Mouse (Mus musculus): ENCODE data around the gene Prkca. TPM values are rescaled to one million over a fixed set of nuclear protein-coding genes. Genes with fewer than 3 reads are reported as not detected.

Prkca gene
- total RNA-seq, 2 experiments from 2014 or later: 166 to 177 TPM

DNA sequence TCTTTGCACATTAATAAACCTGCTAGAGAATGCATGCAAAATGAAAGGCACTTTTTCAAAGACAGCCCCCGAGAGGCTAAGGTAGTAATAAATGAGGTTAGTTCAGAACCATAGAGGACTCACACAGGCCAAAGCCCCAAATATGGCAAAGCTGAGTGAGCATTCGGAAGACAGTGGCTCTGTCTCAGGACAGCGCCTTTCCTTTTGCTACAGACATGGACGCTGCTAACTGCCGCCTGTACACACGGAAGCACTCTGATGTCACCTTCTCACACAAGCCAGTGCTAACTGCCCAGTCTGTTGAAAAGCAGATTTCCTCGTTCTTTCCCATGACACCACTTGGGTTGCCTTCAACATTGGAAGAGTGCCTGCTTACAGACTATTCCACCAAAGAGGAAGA lies 74.2 kb downstream of the Prkca start:
- DNase-seq (ENCODE audit: low spot score in 2 of 2): no peak
- intact Hi-C loops (cut with DNase I): no loop called here

DNA sequence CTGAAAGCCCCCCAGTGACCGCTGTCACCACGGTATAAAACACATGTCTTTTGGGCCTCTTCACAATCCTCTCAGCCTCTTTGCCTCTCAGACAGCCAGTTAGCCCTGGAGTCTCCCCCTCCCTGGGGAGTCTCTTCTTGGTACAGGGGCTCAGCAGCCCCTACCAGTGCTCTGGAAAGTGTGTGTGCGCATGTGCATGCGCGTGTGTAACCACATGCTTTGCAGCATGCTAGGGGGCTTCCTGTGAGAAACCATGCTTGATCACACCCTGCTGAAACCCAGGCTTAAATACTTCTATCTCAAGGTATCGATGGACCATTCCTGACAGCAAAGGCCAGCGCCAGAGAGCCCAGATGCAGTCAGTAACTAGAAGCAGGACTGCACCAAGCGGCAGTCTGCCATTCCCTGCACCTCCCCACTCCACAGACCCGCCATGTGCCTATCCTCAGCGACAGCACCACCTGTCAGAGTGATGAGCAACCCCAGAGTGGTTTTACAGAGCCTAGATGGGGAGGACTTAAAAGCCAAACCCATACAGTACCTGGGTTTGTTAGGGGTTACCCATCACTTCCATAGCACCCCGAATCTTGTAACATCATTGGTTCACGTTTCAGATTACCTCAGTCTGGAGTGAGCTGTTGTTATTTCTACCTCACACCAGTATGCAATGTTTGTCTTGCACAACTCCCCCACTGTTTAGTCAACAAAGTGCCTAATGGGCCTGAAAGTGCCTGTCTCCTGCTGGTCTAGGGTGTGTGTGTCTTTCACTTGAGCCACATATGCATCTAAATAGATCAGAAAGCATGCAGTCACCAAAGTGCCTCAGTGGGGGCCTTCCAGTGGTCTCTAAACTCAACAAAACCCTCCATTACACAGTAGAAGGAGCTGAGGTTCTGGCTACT lies 75.1 kb downstream of the Prkca start:
- no peak for DNase-seq (ENCODE audit: low spot score in 2 of 2)
- intact Hi-C loops (cut with DNase I): no loop called here

DNA sequence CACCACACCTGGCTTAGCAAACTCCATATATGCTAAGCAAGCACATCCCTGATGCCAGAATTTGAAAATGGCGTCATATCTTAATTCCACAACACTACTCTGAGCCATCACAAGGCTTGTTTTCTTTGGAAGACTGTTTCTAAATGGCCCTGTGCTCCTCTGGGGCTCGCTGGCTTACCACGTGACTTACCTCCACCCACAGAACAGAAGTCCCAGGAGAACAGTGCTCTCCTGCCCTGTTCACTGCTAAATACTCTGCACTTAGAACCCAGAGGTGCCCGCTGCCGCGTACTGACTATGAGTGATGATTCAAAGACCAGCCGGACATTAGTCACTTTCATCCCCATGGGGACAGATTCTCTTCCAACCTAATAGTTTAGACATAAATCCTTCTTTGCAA lies 75.9 kb downstream of the Prkca start:
- DNase-seq (ENCODE audit: low spot score in 2 of 2): no peak
- intact Hi-C loops (cut with DNase I): no loop called here

DNA sequence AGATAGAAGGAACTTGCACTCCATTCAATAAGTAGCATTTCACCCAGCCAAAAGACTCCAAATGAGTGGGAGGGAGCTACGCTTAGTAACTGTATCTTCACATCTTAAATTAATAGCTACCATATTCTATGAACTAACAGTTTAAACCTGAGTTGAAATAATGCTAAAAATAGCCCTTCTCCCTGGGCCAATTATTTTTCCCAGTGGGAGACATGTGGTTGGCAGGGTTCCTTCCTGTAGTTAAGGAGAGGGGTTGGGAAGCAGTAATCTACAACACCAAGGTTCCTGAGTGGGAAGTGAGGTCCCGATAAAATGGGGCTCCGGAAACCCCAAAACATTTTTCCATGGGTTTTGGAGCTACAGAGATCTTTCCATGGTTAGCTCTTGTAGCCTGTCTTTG lies 76.7 kb downstream of the Prkca start:
- no peak for DNase-seq (ENCODE audit: low spot score in 2 of 2)
- intact Hi-C loops (cut with DNase I): no loop called here

DNA sequence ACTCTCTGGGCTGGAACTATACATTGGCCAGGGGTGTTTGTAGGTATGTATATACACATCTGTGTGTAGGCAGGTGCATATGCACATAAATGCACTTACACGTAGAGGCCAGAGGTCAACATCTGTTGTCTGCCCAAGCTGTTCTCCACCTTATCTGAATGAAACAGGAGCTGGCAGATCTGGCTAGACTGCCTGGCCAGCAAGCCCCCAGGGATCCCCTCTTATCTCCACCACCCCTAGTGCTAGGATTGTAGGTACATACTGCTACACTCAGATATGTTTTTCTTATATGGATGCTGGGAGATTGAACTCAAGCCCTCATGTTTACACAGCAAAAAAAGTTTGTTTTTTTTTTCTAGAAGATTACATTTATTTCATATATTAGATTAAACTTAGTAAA lies 79.9 kb downstream of the Prkca start:
- no peak for DNase-seq (ENCODE audit: low spot score in 2 of 2)

DNA sequence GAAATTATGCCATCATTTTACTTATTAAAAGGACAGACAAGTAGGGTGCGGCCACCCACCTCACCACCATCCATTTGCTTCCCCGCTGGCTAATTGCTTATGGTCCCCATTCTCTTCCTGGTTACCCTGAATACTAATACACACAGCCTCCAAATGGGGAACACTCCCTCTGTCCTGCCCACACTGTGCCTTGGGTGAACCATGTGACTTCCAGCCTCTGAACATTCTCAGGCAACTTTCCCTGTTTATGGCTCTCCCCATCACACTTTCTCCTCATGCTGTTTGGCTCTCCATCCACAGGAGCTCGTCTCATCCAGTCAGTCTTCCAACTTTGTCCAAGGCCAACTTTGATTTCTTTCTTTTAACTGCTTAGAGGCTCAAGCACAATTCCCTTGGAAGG lies 80.3 kb downstream of the Prkca start:
- intact Hi-C loops (cut with DNase I): no loop called here
- no peak for DNase-seq (ENCODE audit: low spot score in 2 of 2)

More for the DNA sequence above, 79.9 kb downstream of the Prkca start:
- intact Hi-C loops (cut with DNase I): no loop called here

DNA sequence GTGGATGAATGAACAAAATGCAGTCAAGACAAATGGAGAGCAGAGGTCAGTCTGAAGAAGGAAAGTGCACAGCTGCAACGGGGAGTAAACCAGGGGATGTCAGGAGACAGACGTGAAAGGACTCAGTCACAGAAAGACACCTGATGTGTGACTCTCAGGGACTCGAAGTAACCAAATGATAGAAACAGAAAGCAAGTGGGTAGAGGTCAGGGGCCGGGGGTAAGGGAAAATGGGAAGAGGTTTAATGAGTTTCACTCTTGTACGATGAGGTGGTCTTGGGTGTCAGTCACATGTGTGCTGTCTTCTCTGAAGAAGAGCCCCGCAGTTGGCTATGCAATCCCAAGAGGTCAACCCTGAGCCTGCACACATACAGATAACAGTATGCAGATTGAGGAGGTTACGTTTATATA lies 82.0 kb downstream of the Prkca start:
- intact Hi-C loops (cut with DNase I): no loop called here
- DNase-seq (ENCODE audit: low spot score in 2 of 2): no peak

DNA sequence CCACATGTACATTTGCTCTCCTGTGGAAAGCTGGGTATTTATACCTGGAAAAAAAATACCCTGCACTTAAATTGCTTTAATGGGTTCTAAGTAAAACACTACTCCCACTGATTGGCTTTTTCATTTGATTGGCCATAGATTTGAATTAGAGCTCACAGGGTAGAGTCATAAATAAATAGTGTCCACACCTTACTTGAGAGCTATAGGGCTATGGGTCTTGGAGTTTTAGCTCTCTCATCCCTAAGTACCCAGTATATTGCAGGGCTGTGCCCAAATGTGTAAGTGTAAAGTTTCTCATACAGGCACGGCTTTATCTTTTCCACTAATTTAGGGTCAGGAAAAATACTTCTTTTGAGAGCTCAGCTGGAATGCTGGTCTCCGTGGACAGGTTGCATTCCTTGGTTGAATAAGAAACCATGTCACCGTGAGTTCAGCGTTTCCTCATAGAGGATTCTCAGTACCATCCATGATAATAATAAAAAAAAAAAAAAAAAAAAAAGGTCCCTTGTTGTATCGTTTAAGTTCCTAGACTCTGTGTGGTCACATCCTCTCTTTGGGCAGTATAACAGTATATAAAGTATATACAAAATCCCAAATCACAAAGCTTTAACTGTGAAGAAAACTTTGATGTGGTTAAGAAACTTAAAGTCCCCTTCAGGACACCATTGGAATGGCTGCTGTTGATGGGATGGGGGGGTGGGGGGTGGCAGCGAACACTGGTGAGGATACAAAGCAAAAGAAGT lies 82.8 kb downstream of the Prkca start:
- no peak for DNase-seq (ENCODE audit: low spot score in 2 of 2)
- intact Hi-C loops (cut with DNase I): no loop called here

DNA sequence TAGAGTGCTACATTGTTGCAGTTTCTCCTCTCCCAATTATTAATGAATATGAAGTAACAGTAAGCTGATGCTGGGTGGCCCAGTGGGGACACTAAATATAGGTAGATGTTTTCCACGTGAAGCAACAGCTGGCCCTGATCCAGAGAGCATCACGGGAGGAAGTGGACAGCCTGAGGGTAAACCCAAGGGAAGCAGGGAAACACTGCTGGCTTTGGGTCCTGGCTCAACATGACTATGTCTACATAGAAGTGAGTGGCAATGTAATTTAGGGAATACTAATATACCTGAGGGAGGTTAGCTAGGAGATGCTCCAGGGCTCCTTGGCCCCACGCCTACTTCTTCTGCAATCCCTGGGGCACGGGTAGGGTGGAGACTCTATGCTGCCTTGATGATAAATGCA lies 84.3 kb downstream of the Prkca start:
- no peak for DNase-seq (ENCODE audit: low spot score in 2 of 2)
- intact Hi-C loops (cut with DNase I): no loop called here

DNA sequence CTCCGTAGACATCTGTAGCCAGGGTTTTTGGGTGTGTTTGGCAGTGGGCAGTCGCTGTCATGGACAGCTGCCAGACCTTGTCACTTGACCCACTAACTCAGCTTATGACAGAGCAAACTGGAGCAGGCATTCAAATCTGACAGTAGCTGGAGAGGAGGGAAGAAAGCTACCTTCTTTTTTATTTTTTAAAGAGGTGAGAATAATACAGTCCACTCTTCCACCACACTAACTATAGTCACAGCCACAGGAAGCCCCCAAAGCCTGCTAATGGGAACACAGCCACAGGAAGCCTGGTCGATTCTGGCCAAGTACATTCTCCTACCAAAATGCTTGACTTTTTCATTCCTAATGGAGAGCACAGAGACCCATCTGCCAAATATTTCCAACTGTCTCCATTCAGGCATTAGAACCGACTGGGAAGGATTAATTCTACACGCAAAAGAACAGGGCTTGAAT lies 84.9 kb downstream of the Prkca start:
- DNase-seq (ENCODE audit: low spot score in 2 of 2): no peak
- intact Hi-C loops (cut with DNase I): no loop called here

DNA sequence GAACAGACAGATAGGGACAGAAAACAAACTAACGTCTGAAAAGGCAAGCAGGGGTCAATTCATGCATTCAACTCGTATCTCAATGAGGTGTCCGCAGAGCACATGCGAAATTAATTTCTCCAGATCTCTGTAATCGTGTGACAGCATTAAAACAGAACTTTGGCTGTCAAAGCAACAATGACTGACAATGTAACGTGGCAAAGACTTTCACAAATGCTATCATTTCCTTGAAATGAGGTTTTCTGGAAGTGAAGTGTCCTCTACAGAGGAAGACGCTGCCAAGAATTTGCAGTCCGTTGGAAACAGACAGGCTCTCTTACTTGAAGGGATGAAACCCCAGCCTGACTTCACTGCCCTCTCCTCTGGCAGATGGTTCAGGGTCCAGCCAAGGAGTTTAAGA lies 85.8 kb downstream of the Prkca start:
- intact Hi-C loops (cut with DNase I): no loop called here

DNA sequence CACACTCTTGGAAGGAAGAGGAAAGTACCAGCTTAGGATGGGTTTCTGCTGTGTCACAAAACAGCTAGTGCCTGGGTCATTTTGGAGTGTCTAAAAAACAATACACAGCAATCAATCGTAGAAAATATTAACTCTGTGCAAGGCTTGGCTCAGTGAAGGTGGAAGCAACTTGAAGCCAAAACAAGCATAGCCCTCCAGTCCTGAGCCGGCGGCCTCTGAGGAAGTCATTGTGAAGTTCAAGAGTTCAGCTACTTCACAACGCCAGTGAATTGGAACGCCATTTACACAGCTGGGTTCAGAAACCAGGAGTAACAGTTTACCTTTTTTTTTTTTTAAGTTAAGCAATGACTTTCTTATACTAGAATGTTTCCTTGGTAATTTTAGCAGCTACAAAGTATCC lies 89.0 kb downstream of the Prkca start:
- DNase-seq (ENCODE audit: low spot score in 2 of 2): no peak
- intact Hi-C loops (cut with DNase I): no loop called here

More for the DNA sequence above, 85.8 kb downstream of the Prkca start:
- DNase-seq (ENCODE audit: low spot score in 2 of 2): no peak

DNA sequence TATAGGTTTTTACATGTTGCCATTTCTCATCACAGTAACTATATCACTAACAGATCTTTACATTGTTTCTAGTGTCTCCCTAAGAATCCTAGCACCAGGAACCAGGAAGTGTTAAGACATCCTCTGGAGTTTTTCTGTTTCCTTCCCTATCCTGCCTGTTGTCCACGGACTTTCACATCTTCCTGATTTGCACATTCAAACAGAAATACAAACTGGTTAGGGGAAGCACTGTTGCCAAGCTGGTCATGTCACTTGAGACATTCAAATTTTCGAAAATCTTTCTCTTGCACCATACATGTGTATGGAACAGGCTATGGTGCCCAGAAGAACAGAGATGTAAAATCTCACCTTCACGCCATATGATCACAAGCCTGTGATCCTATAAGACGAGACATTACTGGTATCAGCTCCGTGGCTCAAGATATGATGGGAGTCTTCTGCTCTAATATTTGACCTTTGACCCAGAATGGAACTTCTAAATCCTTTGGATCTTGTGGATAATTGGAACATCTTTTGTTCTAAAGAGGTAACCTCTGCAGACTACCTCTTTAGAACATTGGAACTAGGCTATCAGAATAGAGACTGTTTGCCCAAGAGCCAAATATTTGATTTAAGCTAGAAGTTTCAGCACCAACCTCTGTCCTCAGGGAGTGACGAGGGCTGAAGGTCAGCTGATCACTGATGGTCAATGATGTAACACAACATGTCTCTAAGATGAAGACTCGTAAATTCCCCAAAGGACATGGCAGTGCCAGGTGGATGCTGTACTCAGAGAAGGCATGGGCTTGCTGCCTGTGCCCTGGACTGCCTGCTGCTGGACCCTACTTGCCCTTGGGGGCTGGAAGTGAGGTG lies 91.6 kb downstream of the Prkca start:
- intact Hi-C loops (cut with DNase I): no loop called here
- no peak for DNase-seq (ENCODE audit: low spot score in 2 of 2)

DNA sequence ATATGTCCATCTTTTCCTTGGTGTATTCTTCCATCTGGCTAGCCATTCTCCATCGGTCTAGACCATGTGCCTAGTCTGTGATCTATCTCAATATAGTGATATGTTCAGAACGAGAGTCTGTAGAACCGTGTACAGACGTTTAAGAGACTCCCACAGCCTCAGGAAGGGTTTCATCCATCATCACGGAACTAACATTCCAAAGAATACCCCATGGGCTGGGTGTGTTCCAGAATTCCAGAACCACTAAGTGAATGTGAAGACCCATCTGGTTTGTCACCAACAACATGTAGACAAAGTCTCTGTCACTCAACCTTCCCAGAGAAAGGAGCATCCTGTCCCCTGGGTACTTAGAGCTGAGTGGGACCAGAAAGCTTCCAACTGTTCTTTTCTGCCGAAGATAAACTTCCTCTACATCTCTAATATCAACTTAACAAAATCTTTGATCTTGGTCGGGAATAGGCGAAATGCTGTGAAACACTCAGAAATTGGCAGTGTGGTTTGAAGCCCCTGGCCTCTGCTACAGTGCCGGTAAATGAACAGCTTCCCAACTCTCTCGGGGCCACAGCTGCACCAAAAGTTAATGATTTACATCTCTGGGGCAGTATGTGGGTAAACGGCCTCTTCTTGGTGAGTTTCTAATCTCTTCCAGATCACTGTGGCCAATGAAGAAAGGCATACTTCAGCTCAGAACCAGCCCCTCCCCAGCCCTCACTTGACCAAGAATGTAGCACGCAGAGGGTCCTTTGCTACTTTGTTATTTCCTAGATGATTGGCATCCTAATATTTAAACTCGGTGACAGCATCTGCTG lies 92.7 kb downstream of the Prkca start:
- intact Hi-C loops (cut with DNase I): no loop called here
- DNase-seq (ENCODE audit: low spot score in 2 of 2): no peak

DNA sequence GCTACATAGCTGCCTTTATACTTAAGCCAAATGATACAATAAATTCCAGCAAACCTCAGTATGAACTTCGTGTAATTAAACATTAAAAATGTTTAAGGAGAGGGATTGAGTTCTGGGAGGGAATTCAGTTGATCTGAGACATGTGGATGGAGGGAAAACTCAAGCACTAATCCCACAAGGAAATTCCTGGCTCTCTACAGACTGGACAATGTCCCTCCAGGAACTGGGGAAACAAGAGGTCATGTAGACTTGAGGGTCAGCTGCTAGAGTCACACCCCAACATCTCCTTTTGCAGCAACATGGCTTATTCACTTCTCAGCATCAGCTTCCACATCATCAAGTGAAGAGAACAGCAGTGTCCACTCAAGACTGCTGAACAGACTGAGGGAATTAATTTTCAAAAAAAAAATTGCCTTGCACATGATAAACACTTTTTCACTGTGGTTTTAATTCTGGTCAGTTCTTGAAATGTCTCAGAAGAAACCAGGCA lies 93.5 kb downstream of the Prkca start:
- intact Hi-C loops (cut with DNase I): no loop called here
- no peak for DNase-seq (ENCODE audit: low spot score in 2 of 2)

DNA sequence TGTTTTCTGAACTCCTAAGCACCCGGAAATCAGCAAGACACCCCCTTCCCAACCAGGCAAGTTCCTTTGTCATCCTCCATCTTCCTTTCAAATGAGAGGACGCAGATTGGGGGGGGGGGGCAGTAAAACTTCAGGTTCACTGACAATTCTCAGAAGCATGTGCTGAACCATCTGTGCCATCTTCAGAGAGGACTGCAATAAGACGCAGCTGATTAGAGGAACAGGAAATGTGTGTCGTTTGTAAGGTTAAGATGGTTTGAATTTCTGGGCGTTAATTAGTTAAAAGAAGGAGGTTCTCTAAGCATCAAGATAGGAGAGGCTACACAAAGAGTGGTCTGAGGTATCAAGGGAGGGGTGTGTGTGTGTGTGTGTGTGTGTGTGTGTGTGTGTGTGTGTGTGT lies 94.2 kb downstream of the Prkca start:
- intact Hi-C loops (cut with DNase I): no loop called here
- DNase-seq (ENCODE audit: low spot score in 2 of 2): no peak

DNA sequence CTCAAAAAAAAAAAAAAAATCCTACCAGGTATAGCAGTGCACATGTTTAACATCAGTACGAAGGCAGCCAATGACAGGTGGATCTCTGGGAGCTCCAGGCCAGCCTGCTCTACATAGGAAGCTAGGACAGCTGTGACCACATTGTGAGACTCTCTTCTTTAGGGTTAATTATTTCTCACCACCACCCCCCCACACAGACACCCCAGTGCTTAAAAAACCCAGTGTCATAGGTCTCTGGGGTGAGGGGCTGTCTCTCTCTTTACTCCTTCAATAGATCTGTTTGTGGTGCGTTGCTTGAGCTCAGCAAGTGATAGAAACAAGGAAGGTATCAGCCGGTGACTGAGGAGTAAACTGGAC lies 94.7 kb downstream of the Prkca start:
- intact Hi-C loops (cut with DNase I): no loop called here

DNA sequence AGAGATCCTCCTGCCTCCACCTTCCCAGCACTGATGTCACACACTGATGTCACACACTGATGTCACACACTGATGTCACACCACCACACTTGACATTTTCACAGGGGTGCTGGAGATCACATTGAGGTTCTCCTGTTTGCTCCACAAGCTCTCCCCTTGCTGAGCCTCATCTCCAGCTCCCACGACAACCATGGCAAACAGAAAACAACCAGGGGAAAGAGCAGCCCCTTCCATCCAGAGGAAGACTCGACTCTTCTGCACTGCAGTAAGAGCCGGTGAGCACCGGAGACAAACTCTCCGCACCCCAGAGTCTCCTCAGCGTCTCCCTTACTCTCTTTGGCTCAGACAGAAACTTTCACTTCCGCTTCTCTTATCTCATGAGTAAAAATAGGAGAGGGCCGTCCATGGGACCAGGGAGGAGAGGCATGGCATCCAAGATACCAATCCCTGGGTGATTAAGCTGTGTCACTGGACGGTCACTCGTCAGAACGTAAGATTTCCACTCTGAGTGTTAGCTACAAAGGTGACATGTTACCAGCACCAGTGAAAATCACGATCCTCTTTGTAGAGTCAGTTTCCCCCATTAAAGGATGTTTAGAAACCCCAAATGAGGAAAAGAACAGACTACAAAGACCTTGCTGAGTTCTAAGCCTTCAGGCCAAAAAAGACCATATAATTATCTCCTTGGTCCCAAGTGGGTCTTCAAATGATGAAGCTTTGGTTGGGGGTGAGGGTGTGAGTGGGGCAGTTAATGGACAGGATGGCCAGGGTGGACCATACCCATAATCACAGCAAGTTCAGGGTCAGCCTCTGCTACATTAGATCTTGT lies 95.3 kb downstream of the Prkca start:
- intact Hi-C loops (cut with DNase I): no loop called here

More for the DNA sequence above, 94.7 kb downstream of the Prkca start:
- no peak for DNase-seq (ENCODE audit: low spot score in 2 of 2)

More for the DNA sequence above, 95.3 kb downstream of the Prkca start:
- no peak for DNase-seq (ENCODE audit: low spot score in 2 of 2)
